Mouse (Mus musculus): ENCODE measurements around the gene Dpf2.

Dpf2 gene

DNA sequence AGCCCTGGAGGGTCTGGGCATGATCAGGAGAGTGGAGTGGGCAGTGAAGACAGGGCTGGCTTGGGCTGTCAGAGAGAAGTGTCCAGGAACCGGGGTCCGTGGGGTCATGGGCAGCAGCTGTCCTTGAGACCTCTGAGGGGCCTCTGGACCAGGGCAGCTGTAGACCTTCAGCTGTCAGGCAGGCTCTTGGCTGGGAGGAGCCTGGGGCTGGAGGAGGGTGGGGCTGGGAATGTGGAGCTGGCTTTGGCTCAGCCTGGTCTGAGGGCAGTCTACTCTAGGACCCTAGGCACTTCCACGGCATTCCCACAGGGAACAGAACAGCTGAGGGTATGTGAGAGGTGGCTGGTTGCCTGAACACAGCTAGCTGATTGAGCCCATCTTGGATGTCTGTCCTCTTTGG is 22.5 kb upstream of the Dpf2 start:
- no peak for DNase-seq

GRCm38 (mm10) chr19:5929634-5930596 is 17.1 kb upstream of the Dpf2 start:
- no peak for DNase-seq

- DNase-seq, result no peak
These were observed 15.7 kb upstream of the Dpf2 start for GRCm38 (mm10) chr19:5928546-5928945.

DNA sequence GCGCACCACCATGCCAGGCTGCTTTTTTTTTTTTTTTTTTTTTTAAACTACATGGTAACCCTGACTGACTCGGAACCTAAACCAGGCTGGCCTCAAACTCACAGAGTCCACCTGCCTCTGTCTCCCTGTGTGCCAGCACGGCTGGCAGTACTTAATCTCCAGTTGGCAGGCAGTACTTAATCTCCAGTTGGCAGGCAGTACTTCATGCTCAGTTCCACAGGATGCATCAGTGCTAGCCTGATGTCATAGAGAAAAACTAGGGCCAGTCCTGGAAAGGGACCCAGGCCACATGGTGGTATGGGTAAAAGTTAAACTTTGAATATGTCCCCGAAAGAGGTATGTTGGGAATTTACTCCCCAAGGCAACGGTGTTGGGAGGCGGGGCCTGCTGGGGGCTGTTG is 15.3 kb upstream of the Dpf2 start:
- DNase-seq, result no peak

DNA sequence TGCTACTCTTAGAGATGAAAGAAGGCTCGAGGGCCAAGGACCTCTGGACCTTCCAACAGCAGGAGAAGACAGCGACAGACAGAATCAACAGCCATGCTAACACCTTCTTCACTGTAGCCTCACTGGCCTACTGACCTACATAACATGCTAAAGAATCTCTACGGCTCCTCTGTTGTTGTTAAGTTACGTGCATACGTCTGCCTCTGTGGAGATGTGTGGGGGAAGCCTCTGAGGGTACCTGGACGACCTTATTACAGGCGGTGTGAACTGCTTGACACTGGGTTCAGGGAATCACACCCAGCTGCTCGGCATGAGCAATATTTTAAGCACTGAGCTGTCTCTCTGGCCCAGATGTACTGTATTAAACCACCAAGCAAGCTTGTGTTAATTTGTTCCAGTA is 14.7 kb upstream of the Dpf2 start:
- DNase-seq, result no peak

GRCm38 (mm10) chr19:5927026-5927425 is 14.2 kb upstream of the Dpf2 start:
- no peak for DNase-seq

DNA sequence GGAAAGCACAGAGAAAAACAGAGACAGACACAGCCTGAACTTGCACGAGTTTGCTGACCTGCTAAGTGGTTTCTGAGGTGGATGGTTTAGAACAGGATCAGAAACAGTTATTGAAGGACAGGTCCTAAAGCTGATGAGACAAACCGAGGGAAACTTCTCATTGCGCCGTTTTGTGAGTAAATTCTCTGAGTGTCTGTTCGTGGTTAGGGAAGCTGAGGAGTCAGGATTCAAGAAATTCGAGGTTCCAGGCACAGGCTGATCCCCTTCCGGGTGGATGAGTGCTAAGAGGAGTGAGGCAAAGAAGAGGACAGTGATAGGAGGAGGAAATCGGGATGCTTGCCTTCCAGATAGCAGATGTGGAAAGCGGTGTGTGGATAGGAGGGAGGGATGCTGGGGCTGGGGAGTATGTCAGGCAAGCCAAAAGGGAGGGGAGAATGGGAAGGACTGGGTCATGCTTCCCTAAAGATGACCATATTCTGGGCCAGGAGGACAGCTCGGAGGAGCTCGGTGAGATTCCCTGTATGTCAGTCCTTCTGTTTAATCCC is 12.6 kb upstream of the Dpf2 start:
- no peak for DNase-seq

DNA sequence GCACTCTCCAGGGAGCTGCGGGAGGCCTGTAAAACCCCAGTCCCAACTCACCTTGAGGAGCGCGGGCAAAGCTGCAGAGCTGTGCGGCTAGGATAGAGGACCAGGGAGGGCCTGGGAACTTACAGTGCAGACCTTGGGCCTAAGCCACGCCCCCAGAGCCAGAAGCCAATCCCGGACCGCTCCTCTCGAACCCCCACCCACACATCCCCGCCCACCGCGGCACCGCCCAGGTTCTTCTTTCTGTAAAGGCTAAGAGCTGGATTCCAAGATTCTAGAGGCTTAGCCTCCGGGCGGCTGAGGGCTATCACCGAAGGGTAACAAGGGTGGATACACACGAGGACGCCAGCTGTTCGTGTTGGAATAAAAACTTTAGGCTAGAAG is 11.9 kb upstream of the Dpf2 start, which contains the start of gene Cdc42ep2:
Gene Cdc42ep2 (minus strand): TSS at position 104 of the 381 bp plus-strand sequence.
- peak; percentile 87 to 95 for DNase-seq

GRCm38 (mm10) chr19:5923990-5924712 is 11.3 kb upstream of the Dpf2 start:
- DNase-seq, result peak; percentile 70 to 92

DNA sequence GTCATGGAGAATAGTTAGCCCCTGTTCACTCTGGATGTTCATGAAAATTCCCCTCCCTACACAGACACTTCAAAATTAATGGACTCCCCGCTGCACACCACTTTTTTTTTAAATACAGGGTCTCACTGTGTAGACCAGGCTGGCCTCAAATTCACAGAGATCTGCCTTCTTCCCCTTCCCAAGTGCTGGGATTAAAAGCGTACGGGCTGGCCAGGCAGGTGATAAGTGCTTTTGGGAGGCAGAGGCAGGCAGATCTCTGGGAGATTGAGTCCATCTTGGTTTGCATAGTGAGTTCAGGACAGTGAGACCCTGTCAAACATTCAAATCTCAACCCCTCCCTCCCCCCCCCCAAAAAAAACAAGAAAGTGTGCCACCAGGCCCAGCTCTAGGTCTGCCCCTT is 10.2 kb upstream of the Dpf2 start:
- DNase-seq, result no peak

GRCm38 (mm10) chr19:5922119-5922942 is 9.5 kb upstream of the Dpf2 start:
- no peak for DNase-seq

DNA sequence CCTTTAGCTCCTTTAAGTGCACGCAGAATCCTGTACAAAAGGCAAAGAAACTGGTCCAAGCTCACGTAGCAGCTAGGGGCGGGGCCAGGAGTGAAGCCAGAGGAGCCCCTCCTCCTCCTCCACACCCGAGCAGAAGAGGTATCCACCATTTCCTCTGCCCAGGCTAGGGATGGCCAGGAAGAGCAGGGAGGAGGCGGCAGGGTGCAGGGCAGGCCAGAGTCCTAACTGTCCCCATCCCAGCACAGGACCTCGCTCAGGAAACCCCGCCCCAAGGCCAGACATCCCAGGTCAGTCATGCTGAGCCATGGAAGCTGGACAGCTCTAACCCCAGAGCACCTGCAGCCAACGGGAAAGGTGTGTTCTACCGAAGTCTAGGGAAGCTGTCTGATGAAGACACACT is 8.9 kb upstream of the Dpf2 start:
- DNase-seq, result no peak

DNA sequence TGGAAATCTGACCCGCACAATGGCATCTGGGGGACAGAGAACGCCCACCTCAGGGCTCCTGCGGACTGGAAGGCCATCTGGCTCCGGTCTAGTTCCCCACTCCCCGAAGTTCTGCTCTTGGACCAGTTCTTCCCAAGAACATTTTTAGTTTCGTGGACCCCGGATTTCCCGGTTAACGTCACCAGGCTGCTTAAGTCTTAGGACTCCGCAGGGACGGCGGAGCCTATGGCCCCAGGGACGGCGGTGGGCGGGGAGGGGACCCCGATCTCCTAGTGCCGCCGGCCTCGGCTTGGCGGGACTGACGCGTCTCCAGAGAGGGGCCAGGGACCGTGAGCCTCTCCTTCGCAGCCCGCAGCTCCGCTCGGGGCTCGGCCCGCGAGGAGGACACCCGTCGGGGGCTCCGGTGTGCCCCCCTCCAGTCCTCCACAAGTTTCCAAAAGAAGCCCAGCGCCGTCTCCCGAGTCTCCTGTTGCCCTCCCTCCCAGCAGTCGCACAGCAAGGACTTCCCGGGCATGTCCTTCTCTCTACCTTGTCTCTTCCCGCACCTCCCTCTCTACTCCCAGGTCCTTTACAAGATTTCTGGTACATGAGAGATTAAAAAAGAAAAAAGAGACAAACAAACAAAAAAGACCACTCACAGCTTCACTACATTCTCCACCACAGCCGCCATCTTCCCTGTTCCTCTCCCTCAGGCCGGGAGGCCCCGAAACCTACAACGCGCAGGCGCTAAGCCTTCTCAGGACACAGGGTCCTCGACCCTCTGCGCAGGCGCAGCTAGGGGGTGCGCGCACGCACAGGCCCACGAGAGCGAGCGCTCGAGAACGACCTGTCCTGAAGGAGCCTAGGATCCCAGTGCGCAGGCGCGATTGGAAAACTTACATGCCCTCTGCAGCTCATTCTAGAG is 455 bp downstream of the Dpf2 start:
- peak; percentile 97 to 98 for DNase-seq

GRCm38 (mm10) chr19:5911430-5912102 is 1.2 kb downstream of the Dpf2 start:
- no peak for DNase-seq

DNA sequence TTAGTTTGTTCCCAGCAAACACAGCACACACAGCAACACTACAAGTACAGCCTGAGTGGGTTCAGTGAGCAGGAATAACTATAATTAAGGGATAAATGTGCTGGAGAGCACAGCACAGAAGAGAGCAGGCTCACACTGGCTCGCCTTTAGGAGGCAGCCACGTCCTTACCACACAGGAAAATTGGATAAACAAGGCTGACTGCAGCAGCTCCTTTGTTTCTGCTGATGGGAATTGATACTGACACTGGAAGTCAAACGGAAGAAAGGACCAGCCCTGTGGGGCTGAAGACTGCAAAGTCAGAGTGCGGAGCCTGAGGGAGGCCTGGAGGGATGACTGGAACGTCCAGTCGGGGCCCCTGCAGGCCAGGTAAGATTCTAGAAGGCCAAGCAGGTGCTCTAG is 2.6 kb downstream of the Dpf2 start:
- DNase-seq, result no peak

- no peak for DNase-seq
These were observed 5.5 kb downstream of the Dpf2 start for GRCm38 (mm10) chr19:5907275-5907674.

GRCm38 (mm10) chr19:5894002-5894678 is 18.7 kb downstream of the Dpf2 start, which contains the start of gene Tigd3:
Tigd3 (minus strand) TSS chr19:5894149.
- DNase-seq, result peak; percentile 79 to 89

DNA sequence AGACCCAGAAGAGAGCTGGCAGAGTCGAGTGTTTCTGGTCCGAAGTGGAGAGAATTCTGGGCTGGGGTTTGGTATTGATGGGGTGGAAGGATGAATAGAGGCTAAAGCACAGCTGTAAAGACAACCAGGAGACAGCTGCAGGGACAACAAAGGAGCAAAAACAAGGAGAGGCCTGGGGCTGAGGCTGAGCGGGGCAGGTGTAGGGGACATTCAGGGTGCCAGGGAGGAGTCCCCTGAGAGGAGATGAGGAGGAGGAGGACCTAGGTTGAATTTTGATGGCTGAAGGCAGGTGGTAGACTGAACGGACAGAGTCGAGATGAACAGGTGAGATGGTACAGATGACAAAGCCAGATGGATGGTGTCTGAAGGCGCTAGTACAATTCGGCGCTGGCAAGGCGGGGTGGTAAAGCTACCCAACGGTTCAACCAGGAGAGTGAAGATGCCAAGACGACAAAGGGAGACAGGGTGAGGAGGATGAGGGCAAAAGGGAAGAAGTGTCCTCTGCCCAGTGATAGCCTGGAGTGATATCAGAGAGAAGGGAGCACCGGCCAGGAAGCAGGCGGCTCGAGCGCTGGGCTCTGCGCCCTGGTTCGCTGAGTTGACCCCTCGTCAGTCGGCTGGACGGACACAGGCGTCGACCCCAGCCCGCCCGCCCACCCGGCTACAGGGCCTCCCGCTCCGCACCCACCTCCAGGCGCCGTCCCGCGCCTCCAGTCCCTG is 19.4 kb downstream of the Dpf2 start:
- no peak for DNase-seq

GRCm38 (mm10) chr19:5892735-5893134 is 20.1 kb downstream of the Dpf2 start:
- DNase-seq, result no peak

DNA sequence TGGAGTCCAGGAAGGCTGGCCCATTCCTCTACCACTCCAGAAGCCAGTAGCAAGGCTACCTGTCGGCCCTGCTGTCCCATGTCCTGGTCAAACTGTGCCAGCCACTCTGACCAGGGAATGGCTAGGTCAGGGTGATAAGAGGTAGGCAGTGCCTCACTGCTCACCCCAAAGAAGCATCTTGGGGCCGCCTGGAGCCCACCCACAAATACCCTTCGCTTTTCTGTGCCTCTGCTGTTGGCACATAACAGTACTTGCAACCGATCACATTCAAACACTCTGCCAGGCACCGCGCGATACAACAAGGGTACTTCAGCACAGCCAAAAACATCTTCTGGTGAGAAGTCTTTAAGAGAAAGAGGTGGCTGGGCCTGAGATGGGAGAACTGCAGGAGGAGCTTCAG is 20.5 kb downstream of the Dpf2 start:
- DNase-seq, result no peak

Measured in spleen, adult 18-20 months (tissue).